Mouse (Mus musculus) c-Kit-positive CD71-negative TER-119-negative erythroid progenitor cells, embryonic 14.5 days (primary cell): ENCODE data around the gene H2-T22.

Source experiments
- DNase-seq: peaks from one replicate; pipeline ENCODE4 v3.0.0-alpha.2; 2013; ENCODE audit warnings: low read depth

The H2-T22 gene

DNA sequence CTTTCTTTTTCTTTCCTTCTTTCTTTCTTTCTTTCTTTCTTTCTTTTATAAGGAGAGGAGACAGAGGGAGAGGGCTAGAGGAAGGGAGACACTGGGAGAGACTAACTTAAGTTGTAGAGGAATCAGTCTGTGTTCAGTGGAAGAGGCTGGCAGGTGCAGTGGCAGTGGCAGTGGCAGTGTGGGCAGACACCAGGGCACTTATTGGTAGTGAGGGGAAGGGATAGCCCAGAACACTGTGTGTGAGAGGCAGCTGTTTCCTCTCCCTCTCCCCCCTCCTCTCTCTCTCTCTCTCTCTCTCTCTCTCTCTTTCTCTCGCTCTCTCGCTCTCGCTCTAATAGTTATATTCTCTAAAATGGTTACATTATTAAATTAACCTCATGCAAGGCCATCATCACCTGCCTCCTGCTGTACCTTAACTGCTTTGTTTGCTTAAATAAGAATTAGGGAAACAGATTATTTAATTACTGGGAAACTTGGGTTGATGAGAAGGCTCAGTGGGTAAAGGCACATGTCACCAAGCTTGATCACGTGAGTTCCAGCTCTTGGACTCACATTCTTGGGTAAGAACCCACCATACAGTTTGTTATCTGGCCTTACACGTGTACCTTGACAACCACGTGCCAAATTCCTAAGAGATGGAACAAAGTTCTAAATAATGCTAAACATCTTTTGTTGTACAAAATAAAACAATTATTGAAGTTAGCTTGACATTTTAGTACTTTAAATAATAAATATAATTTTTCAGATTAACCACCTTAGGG is 43.8 kb downstream of the H2-T22 start:
- no peak for DNase-seq

DNA sequence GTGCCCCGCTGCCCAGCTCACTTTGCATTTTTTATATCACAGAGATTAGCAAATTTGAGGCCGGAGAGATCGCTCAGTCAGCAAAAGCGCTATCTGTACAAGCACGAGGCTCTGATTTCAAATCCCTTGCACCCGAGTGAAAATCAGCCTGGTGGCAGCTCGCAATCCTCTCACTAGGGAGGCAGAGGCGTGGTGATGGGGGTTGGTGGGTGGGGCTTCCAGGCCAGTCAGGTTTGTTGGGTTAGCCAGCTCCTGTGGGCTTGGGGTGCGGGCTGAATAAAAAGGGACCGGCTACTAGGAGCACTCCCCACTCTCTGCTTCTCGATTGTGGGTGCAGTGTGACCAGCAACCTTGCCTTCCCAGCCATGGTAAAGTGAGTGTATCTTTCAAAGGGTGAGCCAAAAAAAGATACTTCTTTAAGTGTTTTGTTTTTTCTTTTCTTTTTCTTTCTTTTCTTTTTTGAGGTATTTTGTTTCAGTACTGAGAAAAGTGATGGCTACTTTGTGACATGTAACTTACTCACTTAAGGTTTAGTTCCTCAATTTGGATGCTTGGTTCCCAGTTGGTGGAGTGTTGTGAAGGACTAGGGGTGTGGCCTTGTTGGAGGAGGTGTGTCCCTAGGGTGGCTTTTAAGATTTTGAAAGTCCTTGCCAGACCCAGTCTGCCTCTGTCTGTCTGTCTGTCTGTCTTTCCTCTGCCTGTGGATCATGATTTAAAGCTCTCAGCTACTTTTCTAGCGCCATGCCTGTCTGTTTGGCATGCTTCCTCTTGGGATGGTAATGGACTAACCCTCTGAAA is 44.6 kb downstream of the H2-T22 start:
- DNase-seq = no peak

DNA sequence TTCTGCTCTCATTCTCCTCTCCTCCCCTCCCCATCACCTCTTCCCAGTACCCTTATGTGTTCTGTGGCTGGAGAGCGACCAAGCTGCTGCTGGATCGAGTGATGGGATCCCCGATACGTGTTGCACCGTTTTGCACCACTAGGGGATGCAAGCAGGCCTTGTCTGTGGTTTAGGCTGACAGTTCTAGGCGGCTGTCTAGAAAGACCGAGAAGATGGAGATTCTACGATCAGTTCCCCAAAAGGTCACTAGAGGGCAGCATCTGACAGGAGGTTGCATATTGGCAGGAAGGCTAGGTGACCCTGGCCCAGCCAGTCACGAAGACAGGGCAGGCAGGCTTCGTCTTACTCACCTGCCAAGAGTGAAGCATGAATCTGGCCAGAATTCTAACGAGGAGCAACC is 45.6 kb downstream of the H2-T22 start:
- peak; percentile 100 for DNase-seq

DNA sequence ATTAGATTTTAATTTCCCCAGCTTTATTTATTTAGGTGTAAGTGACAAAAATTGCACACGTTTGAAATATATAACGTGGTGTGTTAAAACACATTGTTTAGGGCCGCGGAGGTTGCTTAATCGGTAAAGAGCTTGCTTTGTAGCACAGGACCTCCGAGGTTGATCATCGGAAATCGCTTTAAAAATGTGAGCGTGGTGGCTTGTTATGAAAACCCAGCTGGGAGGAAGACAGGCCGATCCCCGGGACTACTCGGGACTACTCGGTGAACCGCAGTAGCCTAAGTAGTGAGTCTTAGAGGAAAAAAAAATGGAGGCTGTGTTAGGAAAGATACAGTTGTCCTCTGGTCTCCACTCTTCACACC is 47.7 kb downstream of the H2-T22 start:
- DNase-seq = no peak

DNA sequence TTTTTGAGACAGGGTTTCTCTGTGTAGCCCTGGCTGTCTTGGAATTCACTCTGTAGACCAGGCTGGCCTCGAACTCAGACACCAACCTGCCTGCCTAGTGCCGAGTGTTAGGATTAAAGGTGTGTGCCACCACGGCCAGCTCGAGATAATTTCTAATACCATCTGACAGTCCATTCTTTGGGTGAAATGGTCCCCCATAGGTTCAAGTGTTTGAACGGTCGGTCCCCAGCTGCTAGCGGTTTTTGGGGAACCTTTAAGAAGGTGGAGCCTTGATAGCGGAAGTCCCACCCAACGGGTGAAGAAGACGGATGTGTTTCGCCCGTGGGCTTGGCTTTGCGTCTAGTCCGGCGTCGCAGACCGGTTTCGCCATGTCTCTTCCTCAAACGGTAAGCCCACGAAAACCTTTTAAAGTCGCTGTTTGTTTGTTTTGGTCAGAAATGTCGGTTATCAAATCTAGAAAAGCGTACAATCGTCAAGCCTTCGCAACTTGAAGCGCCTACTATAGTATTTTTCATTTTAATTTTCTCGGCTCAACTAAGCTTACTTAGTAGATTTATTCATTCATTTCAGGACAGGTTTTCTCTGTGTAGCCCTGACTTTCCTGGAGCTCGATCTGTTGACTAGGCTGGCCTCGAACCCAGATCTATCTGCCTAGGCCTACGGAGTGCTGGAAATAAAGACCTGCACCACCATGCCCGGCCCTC is 48.2 kb downstream of the H2-T22 start:
- peak; percentile 83 for DNase-seq

DNA sequence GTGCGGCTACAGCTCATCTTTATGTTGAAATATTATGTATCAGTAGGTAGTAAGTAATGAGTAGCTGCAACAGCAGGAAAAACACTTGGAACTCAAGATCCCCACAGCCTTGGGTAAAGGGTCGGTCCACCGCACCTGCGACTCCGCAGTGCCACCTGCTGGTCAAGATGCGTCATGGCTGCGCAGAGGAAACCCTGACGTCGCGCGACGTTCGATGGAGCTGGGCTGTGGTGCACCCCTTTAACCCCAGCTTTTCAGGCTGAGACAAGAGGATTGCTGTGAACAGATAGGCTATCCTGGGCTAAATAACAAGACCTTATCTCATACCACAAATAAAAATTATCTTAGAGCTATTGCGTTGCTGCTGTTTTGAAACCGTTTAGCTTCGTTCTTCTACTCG is 48.9 kb downstream of the H2-T22 start:
- DNase-seq = peak; percentile 62

DNA sequence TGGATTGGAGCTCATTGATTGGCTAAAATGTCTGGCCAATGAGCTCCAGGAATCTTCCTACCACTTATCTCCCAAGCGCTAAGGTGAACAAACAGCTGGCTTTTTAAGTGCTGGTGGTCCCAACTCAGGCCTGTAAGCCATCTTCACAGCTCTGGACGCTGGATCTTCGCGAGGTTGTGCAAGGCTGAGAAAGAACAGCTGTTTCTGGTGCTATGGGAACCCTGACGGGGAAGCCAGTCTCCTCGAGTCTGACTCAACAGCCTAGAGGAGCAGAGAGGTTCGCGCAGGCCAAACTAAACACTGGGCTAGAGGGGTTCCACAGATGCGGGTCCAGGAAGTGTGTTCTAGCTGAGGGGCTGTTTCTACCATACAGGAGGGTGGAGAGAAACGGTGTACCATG is 50.8 kb downstream of the H2-T22 start:
- DNase-seq = no peak
